Mouse (Mus musculus) adrenal gland, postnatal 25 days (tissue): ENCODE measurements around the gene Ndufa12. TPM values are rescaled to one million over a fixed set of nuclear protein-coding genes. Genes with fewer than 3 reads are reported as not detected.

Source experiments
- DNase-seq: peaks from one replicate; pipeline ENCODE4 v3.0.0; 2021; ENCODE audit warnings: mixed read lengths
- long read RNA-seq: library from polyadenylated mRNA; stranded (forward); transcript quantifications from one replicate; pipeline ENCODE4 v2.0.0, GENCODE M21; 2021
- total RNA-seq: library from RNA; stranded (reverse); gene quantifications from 2 replicates; pipeline ENCODE4 v1.2.3, GENCODE M21; 2021

Ndufa12 gene
- 316 and 367 TPM in 2 replicates for total RNA-seq
- long read RNA-seq, transcript Ndufa12-201 (4 exons, 1,110 nt) = major isoform, 161 of 168 reads
- long read RNA-seq, partial matches to known transcripts = 4 of 168 reads
- long read RNA-seq, other reads (novel, unspliced or antisense) = 3 of 168 reads

GRCm38 (mm10) chr10:94198482-94199405 lies at the start of gene Ndufa12:
Gene Ndufa12 (plus strand): TSS chr10:94198720.
- DNase-seq = peak; percentile 94

- no peak for DNase-seq
These were observed 47.0 kb upstream of the Ndufa12 start for GRCm38 (mm10) chr10:94151488-94151887.

- DNase-seq = no peak
These were observed 44.7 kb upstream of the Ndufa12 start for GRCm38 (mm10) chr10:94153841-94154240.

- no peak for DNase-seq
These were observed 39.6 kb upstream of the Ndufa12 start for GRCm38 (mm10) chr10:94158962-94159361.

GRCm38 (mm10) chr10:94159406-94159805 lies 39.1 kb upstream of the Ndufa12 start:
- DNase-seq = no peak

- DNase-seq = no peak
These were observed 37.3 kb upstream of the Ndufa12 start for GRCm38 (mm10) chr10:94161051-94161765.

- DNase-seq = no peak
These were observed 36.5 kb upstream of the Ndufa12 start for GRCm38 (mm10) chr10:94162031-94162430.

- no peak for DNase-seq
These were observed 34.2 kb upstream of the Ndufa12 start for GRCm38 (mm10) chr10:94164104-94164845.

GRCm38 (mm10) chr10:94165426-94165825 lies 33.1 kb upstream of the Ndufa12 start:
- DNase-seq = no peak

- DNase-seq = no peak
These were observed 31.3 kb upstream of the Ndufa12 start for GRCm38 (mm10) chr10:94167051-94167750.

GRCm38 (mm10) chr10:94171440-94172130 lies 26.9 kb upstream of the Ndufa12 start:
- DNase-seq = no peak

- DNase-seq = no peak
These were observed 26.4 kb upstream of the Ndufa12 start for GRCm38 (mm10) chr10:94172137-94172536.

- no peak for DNase-seq
These were observed 25.8 kb upstream of the Ndufa12 start for GRCm38 (mm10) chr10:94172706-94173105.

- DNase-seq = no peak
These were observed 23.9 kb upstream of the Ndufa12 start for GRCm38 (mm10) chr10:94174652-94175051.

GRCm38 (mm10) chr10:94183199-94183598 lies 15.3 kb upstream of the Ndufa12 start:
- no peak for DNase-seq

GRCm38 (mm10) chr10:94204973-94205372 lies 6.5 kb downstream of the Ndufa12 start:
- DNase-seq = no peak

- DNase-seq = no peak
These were observed 12.4 kb downstream of the Ndufa12 start for GRCm38 (mm10) chr10:94210718-94211618.

- DNase-seq = no peak
These were observed 13.2 kb downstream of the Ndufa12 start for GRCm38 (mm10) chr10:94211725-94212124.

- no peak for DNase-seq
These were observed 26.7 kb downstream of the Ndufa12 start for GRCm38 (mm10) chr10:94225026-94225750.
